Mouse (Mus musculus) heart, postnatal 14 days (tissue): Measurements from ENCODE around the gene Homez. TPM values are rescaled to one million over a fixed set of nuclear protein-coding genes. Genes with fewer than 3 reads are reported as not detected.

Experiments
- DNase-seq, 2 experiments: peaks; one replicate each; pipeline ENCODE4 v3.0.0; 2021 to 2022
- intact Hi-C: fragments of 180-260 bp; cut with DNase I; formaldehyde crosslinking; loops from one replicate; pipeline ENCODE4 v1.15.1; 2025
- total RNA-seq, 2 experiments: library from RNA; stranded (reverse); gene quantifications; 2 replicates each; pipeline ENCODE4 v1.2.3; 2021

The Homez gene
- total RNA-seq, 2 experiments from 2014 or later: 6.7 to 8.6 TPM

- intact Hi-C loops: no loop called here
- DNase-seq: peak; percentile 5 to 27
Observed at GRCm38 (mm10) chr14:54808718-54809667, 61.8 kb downstream of the Homez start.

GRCm38 (mm10) chr14:54806124-54806523 lies 64.6 kb downstream of the Homez start:
- intact Hi-C loops: no loop called here
- DNase-seq: no peak

Other genes starting within 250 kb of the Homez start
- 1 to 10 TPM in 1 of 2 experiments, not detected in 1; 1.1 TPM for gene Psmb11, start 249.5 kb downstream of the Homez start, total RNA-seq
- not detected for gene Gm17606, start 230.0 kb downstream of the Homez start, total RNA-seq
- gene Cdh24, start 229.6 kb downstream of the Homez start, total RNA-seq: 1 to 10 TPM; 1.1 to 1.6 TPM
- gene 1700123O20Rik, start 184.7 kb downstream of the Homez start, total RNA-seq: 10 to 100 TPM; 17.2 to 18.6 TPM
- 100 to 1,000 TPM; 105 to 106 TPM for gene Acin1, start 184.0 kb downstream of the Homez start, total RNA-seq
- gene Gm29776, start 172.1 kb downstream of the Homez start, total RNA-seq: not detected
- gene Cebpe, start 158.8 kb downstream of the Homez start, total RNA-seq: not detected
- gene Slc7a8, start 89.0 kb downstream of the Homez start, total RNA-seq: 1 to 10 TPM; 3.2 to 3.7 TPM
- not detected for gene Rnf212b, start 56.8 kb downstream of the Homez start, total RNA-seq
- gene Ppp1r3e, start 6.6 kb upstream of the Homez start, total RNA-seq: 1 to 10 TPM; 2.8 to 5.2 TPM
- gene Bcl2l2, start 12.4 kb upstream of the Homez start, total RNA-seq: 10 to 100 TPM; 35.1 to 39.2 TPM
- 1 to 10 TPM; 4.1 to 8.1 TPM for gene Gm20521, start 12.5 kb upstream of the Homez start, total RNA-seq
- 10 to 100 TPM; 66.9 to 77.6 TPM for gene Pabpn1, start 21.5 kb upstream of the Homez start, total RNA-seq
- 1 to 10 TPM; 3.4 to 5.6 TPM for gene Slc22a17, start 42.2 kb upstream of the Homez start, total RNA-seq
- 1 to 10 TPM; 4.1 to 4.6 TPM for gene Efs, start 55.2 kb upstream of the Homez start, total RNA-seq
- gene Il25, start 61.7 kb upstream of the Homez start, total RNA-seq: not detected
- gene Cmtm5, start 65.3 kb upstream of the Homez start, total RNA-seq: under 1 TPM; 0.49 to 0.60 TPM
- gene Myh6, start 96.0 kb upstream of the Homez start, total RNA-seq: over 10,000 TPM; 23,215 to 24,603 TPM
- gene Gm17428, start 106.0 kb upstream of the Homez start, total RNA-seq: not detected
- gene Myh7, start 123.7 kb upstream of the Homez start, total RNA-seq: 1,000 to 10,000 TPM; 2,004 to 2,187 TPM
- 10 to 100 TPM; 23.4 to 28.4 TPM for gene Ngdn, start 144.5 kb upstream of the Homez start, total RNA-seq
- 1 to 10 TPM; 2.5 to 3.3 TPM for gene Zfhx2, start 221.4 kb upstream of the Homez start, total RNA-seq
- 10 to 100 TPM in 1 of 2 experiments, 1 to 10 TPM in 1; 9.6 to 11.4 TPM for gene Thtpa, start 223.8 kb upstream of the Homez start, total RNA-seq
- 1 to 10 TPM; 4.6 to 5.4 TPM for gene Ap1g2, start 235.6 kb upstream of the Homez start, total RNA-seq
- gene Jph4, start 246.0 kb upstream of the Homez start, total RNA-seq: under 1 TPM; 0.10 to 0.36 TPM